Mouse (Mus musculus) hematopoietic stem cell, adult 5-6 weeks (primary cell): ENCODE measurements at regions not wholly inside any gene's neighbourhood (a gene's known extent, or its start where the extent isn't known, plus 50 kb on each side); places are given as distances from the start of the nearest gene placed in this dataset.
A peak's percentile ranks its signal among the peaks of the same experiment; 100 is the strongest.

Source experiments
- ATAC-seq, 2 experiments: fragments of 125-278 bp in 1 of 2; replicated peaks in 1 of 2; 2 replicates each; pipeline ENCODE4 v1.8.0; 2016 to 2017; ENCODE audit warnings: inconsistent platforms in 2 of 2, mild to moderate bottlenecking in 2 of 2, moderate number of reproducible peaks in 2 of 2, low read depth in 1 of 2, moderate TSS enrichment in 1 of 2; ENCODE audit not compliant: low FRiP score in 2 of 2, poor library complexity in 2 of 2, severe bottlenecking in 2 of 2, insufficient read depth in 1 of 2, low TSS enrichment in 1 of 2

- ATAC-seq, result peak; percentile 92 to 96
These were observed 140.6 kb downstream of the Tpra1 start for GRCm38 (mm10) chr6:89042478-89043239.

GRCm38 (mm10) chr6:89045436-89045966 is 143.4 kb downstream of the Tpra1 start:
- no peak for ATAC-seq

GRCm38 (mm10) chr6:89046476-89046875 is 144.4 kb downstream of the Tpra1 start:
- no peak for ATAC-seq

- ATAC-seq, result no peak
These were observed 145.7 kb downstream of the Tpra1 start for GRCm38 (mm10) chr6:89047629-89048332.

- no peak for ATAC-seq
These were observed 147.2 kb downstream of the Tpra1 start for GRCm38 (mm10) chr6:89049290-89049689.

GRCm38 (mm10) chr6:89050575-89051270 is 148.7 kb downstream of the Tpra1 start:
- no peak for ATAC-seq

- no peak for ATAC-seq
These were observed 150.9 kb downstream of the Tpra1 start for GRCm38 (mm10) chr6:89052758-89053460.

GRCm38 (mm10) chr6:89054060-89054459 is 152.0 kb downstream of the Tpra1 start:
- no peak for ATAC-seq

GRCm38 (mm10) chr6:89059431-89059975 is 157.5 kb downstream of the Tpra1 start:
- no peak for ATAC-seq

- no peak for ATAC-seq
These were observed 163.0 kb downstream of the Tpra1 start for GRCm38 (mm10) chr6:89064977-89065580.

GRCm38 (mm10) chr6:89066588-89066987 is 164.5 kb downstream of the Tpra1 start:
- ATAC-seq, result no peak

- ATAC-seq, result no peak
These were observed 166.2 kb downstream of the Tpra1 start for GRCm38 (mm10) chr6:89068286-89068685.

GRCm38 (mm10) chr6:89069108-89069507 is 167.1 kb downstream of the Tpra1 start:
- no peak for ATAC-seq

GRCm38 (mm10) chr6:89070011-89070410 is 168.0 kb downstream of the Tpra1 start:
- ATAC-seq, result peak; percentile 29 to 69; a peak in 1 of 4 replicates

GRCm38 (mm10) chr6:89071766-89072165 is 169.7 kb downstream of the Tpra1 start:
- ATAC-seq, result no peak

- no peak for ATAC-seq
These were observed 170.5 kb downstream of the Tpra1 start for GRCm38 (mm10) chr6:89072569-89072968.
